Mouse (Mus musculus): ENCODE results near the gene Mogat2. TPM values are rescaled to one million over a fixed set of nuclear protein-coding genes. Genes with fewer than 3 reads are reported as not detected.

Gene Mogat2
- polyA plus RNA-seq, 1 experiment, result not detected

- Histone ChIP-seq H3K4me1 (ENCODE audit: control insufficient read depth, insufficient read depth, low read length) (peaks cover 17% of the 10 kb centered on the region), H3K27ac (ENCODE audit: insufficient read depth, low read depth, low read length) (peak overlapping the region; percentile 89), H3K4me3 (ENCODE audit: insufficient read depth, low read depth, low read length) (peak overlapping the region; percentile 74)
- TF ChIP-seq CTCF (IDR thresholded peaks at IDR 0.05; ENCODE audit: insufficient read depth, low read depth, low read length) (no peak), POLR2A (IDR thresholded peaks at IDR 0.05; ENCODE audit: insufficient read depth, low read depth, low read length) (peak; percentile 42; the same call in 1 of the 2 replicates)
- whole genome bisulfite sequencing, result under 1% methylated on average over 59 of the region's 59 CpGs
Measured at GRCm38 (mm10) chr7:99267897-99268505, 29.6 kb upstream of the Mogat2 start.

DNA sequence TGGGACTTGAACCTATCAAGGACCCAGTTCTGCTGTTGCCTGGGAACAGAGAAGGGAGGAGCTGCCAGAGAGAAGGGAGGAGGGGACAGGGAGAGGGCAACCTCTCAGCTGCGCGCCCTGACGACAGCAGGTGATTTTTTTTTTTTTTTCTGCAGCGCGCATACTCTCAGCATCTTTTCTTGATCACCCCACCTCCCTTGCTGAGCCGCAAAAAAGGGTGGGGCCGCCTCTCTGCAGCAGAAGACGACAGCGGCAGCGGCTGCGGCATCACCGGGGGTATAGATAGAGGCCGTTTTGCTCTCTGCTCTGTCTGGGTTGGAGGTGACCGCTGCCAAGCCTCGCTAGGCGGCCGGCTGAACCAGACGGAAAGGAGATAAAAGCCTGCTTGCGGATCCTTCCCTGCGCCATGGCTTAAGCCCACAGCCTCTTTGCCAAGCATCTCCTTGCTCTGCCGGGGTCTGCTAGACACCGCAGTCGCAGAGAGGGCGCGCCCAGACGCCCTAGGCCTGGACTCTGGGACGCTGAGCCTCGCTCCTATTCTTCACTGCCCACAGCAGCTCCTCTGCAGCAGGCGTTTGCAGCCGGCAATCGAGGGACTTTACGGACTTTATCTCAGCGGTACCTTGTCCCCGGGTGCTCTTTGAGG lies 29.0 kb upstream of the Mogat2 start, which contains the start of gene Map6:
Gene Map6, plus strand, starts transcription at position 197 of the 646 bp plus-strand sequence.
- Histone ChIP-seq H3K27ac (ENCODE audit: insufficient read depth, low read depth, low read length) (peak within 1 kb of the TSS; percentile 89), H3K4me1 (ENCODE audit: control insufficient read depth, insufficient read depth, low read length) (peaks cover 16% of the 10 kb centered on the region), H3K4me3 (ENCODE audit: insufficient read depth, low read depth, low read length) (peak within 1 kb of the TSS; percentile 74)
- TF ChIP-seq POLR2A (IDR thresholded peaks at IDR 0.05; ENCODE audit: insufficient read depth, low read depth, low read length) (peak; percentile 66), CTCF (IDR thresholded peaks at IDR 0.05; ENCODE audit: insufficient read depth, low read depth, low read length) (no peak)
- WGBS, result under 1% methylated on average over 34 of the region's 34 CpGs

DNA sequence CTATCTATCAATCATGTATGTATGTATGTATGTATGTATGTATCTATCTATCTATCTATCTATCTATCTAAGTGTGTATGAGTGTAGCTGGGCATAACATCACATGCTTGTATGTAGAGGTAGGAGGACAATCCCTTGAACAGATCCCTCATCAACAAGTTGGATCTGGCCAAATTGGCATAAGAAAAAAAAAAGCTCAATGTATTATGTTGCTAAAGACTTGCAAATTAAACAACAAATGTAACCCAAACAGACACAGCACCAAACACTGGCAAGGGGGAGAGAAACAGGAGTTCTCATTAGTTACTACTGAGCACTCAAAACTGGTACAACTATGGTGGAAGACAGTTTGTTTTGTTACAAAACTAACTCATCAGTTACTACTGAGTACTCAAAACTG lies 26.2 kb upstream of the Mogat2 start:
- Histone ChIP-seq H3K4me3 (ENCODE audit: insufficient read depth, low read depth, low read length) (no peak overlapping the region), H3K4me1 (ENCODE audit: control insufficient read depth, insufficient read depth, low read length) (peaks cover 10% of the 10 kb centered on the region), H3K27ac (ENCODE audit: insufficient read depth, low read depth, low read length) (no peak overlapping the region)
- no peak for TF ChIP-seq CTCF (IDR thresholded peaks at IDR 0.05; ENCODE audit: insufficient read depth, low read depth, low read length)
- no peak for TF ChIP-seq POLR2A (IDR thresholded peaks at IDR 0.05; ENCODE audit: insufficient read depth, low read depth, low read length)

DNA sequence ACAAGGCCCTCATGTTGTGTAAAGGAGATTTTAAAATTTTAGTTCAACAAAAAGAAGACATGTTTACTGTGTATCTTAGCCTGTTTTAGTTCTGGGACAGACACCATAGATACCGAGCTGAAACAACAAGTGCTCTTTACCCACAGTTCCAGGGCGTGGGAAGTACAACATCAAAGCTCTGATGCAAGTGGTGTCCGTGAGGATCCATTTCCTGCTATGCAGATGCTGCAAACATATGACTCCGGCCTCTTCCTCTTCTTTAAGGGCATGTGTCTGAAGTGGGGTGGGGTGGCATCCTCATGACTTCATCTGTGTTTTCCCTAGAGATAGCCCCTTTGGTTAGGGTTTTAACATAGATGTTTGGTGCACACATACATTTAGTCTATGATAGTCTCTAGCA lies 25.1 kb upstream of the Mogat2 start:
- 84% methylated on average over 4 of the region's 4 CpGs for WGBS
- Histone ChIP-seq H3K4me1 (ENCODE audit: control insufficient read depth, insufficient read depth, low read length) (peaks cover 2% of the 10 kb centered on the region; the same call in 1 of the 2 replicates), H3K4me3 (ENCODE audit: insufficient read depth, low read depth, low read length) (no peak overlapping the region), H3K27ac (ENCODE audit: insufficient read depth, low read depth, low read length) (no peak overlapping the region)
- TF ChIP-seq CTCF (IDR thresholded peaks at IDR 0.05; ENCODE audit: insufficient read depth, low read depth, low read length), result no peak
- TF ChIP-seq POLR2A (IDR thresholded peaks at IDR 0.05; ENCODE audit: insufficient read depth, low read depth, low read length), result no peak

DNA sequence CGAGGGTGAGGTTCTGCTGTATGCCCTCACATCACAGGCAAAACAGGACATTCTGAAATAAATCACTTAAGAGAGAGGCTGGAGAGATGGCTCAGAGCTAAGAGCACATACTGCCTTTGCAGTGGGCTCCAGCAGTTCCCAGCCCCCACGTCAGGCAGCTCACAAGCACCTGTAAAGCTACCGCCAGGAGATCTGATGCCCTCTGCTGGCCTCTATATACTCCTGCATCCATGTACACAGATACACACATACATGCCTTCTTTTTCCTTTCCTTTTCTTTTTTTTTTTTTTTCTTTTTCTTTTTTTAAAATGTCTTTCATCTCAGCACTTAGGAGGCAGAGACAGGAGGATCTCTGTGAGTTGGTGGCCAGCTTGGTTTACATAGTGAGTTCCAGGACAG lies 23.5 kb upstream of the Mogat2 start:
- H3K4me3 ChIP-seq (ENCODE audit: insufficient read depth, low read depth, low read length), result no peak overlapping the region
- 68% methylated on average over 3 of the region's 3 CpGs for WGBS
- TF ChIP-seq CTCF (IDR thresholded peaks at IDR 0.05; ENCODE audit: insufficient read depth, low read depth, low read length) (no peak), POLR2A (IDR thresholded peaks at IDR 0.05; ENCODE audit: insufficient read depth, low read depth, low read length) (no peak)

DNA sequence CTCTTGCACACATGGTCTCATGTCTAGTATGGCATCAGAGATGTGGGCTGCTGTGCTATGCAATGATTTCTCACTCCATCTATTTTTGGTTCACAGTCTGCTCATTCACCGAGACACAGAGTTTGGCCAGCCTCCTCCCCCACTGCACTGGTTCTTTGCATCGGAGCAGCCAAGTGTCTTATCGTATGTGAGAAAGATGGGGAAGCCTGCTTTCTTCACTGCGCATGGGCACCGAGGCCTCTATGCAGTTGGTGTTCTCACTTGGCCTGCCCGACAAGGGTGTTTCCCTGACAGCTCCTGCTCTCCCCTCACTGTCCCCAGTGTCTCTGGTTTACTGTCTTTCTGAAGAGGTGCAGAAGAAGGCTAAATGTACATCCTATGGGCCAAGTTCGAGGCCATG lies 16.6 kb upstream of the Mogat2 start:
- Histone ChIP-seq H3K27ac (ENCODE audit: insufficient read depth, low read depth, low read length) (no peak overlapping the region), H3K4me3 (ENCODE audit: insufficient read depth, low read depth, low read length) (no peak overlapping the region), H3K4me1 (ENCODE audit: control insufficient read depth, insufficient read depth, low read length) (peaks cover 6% of the 10 kb centered on the region; the same call in 1 of the 2 replicates)
- 67% methylated on average over 7 of the region's 7 CpGs for WGBS
- TF ChIP-seq POLR2A (IDR thresholded peaks at IDR 0.05; ENCODE audit: insufficient read depth, low read depth, low read length) (no peak), CTCF (IDR thresholded peaks at IDR 0.05; ENCODE audit: insufficient read depth, low read depth, low read length) (no peak)

More for the DNA sequence above, 23.5 kb upstream of the Mogat2 start:
- H3K4me1 ChIP-seq (ENCODE audit: control insufficient read depth, insufficient read depth, low read length), result peaks cover 2% of the 10 kb centered on the region; the same call in 1 of the 2 replicates
- H3K27ac ChIP-seq (ENCODE audit: insufficient read depth, low read depth, low read length), result no peak overlapping the region

DNA sequence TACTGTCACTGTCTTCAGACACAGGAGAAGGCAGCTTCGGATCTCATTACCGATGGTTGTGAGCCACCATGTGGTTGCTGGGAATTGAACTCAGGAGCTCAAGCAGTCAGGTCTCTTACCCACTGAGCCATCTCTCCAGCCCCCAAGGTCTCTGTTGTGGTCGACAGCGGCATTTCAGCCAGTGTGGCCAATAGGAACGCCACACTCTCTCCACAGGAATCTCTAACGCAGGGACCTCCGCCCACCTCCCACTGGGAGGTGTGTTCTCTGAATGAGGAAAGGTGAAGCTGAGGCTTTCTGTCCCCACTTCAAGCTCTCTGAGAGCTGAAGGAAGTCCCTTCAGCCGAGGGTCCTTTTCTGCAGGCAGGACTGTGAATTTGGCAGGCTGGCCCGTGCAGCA lies 12.0 kb upstream of the Mogat2 start:
- WGBS, result 43% methylated on average over 9 of the region's 9 CpGs
- no peak for TF ChIP-seq CTCF (IDR thresholded peaks at IDR 0.05; ENCODE audit: insufficient read depth, low read depth, low read length)
- TF ChIP-seq POLR2A (IDR thresholded peaks at IDR 0.05; ENCODE audit: insufficient read depth, low read depth, low read length), result no peak
- peaks cover 10% of the 10 kb centered on the region; the same call in 1 of the 2 replicates for H3K4me1 ChIP-seq (ENCODE audit: control insufficient read depth, insufficient read depth, low read length)
- no peak overlapping the region for H3K27ac ChIP-seq (ENCODE audit: insufficient read depth, low read depth, low read length)
- no peak overlapping the region for H3K4me3 ChIP-seq (ENCODE audit: insufficient read depth, low read depth, low read length)

DNA sequence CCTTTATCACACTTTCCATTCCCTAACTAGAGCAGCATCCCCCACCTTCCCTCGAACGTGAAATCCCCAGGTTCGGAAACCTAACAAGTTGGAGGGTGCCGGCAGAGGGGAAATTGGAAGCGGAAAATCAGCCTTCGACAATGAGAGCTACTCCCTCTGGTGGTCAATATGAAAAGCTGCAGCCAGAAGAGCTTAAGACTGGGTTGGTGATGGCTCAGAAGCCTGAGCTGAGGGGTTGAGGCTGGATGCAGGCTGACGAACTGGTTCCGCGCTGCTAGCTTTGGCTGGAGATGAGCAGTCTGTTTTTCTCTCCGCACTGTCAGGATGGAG lies 11.1 kb upstream of the Mogat2 start:
- Histone ChIP-seq H3K4me3 (ENCODE audit: insufficient read depth, low read depth, low read length) (no peak overlapping the region), H3K4me1 (ENCODE audit: control insufficient read depth, insufficient read depth, low read length) (peaks cover 4% of the 10 kb centered on the region; the same call in 1 of the 2 replicates), H3K27ac (ENCODE audit: insufficient read depth, low read depth, low read length) (no peak overlapping the region)
- WGBS, result 3% methylated on average over 10 of the region's 10 CpGs
- TF ChIP-seq POLR2A (IDR thresholded peaks at IDR 0.05; ENCODE audit: insufficient read depth, low read depth, low read length) (no peak), CTCF (IDR thresholded peaks at IDR 0.05; ENCODE audit: insufficient read depth, low read depth, low read length) (peak; percentile 55)

DNA sequence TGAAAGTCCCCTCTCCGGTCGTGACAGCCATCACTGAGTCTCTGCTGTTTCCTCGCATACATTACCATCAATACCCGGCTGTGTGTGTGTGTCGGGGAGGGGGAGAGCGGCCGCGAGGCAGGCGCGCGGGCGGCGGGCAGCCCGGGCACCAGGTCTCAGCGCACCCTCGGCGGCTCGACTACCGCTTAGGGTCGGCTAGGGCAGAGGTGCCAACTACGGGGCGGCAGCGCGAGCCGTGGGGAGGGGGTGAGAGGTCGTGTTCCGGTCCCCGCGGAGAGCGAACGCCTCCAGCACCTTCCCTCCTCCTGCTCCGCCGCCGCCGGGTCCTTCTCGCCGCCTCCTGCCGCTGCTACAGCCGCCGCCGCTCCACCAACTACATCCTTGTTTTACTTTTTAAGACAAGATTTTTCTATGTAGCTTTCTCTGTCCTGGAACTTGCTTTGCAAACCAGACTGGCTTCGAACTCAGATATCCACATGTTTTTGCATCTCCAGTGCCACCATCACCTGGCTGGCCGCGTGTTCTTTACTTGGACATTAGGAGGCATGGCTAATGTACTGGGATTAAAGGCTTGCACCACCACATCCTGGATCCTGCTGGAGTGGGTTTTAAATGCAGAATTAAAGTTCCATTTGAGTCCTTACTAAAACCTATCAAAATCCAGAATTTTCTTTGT lies 10.6 kb upstream of the Mogat2 start:
- no peak for TF ChIP-seq POLR2A (IDR thresholded peaks at IDR 0.05; ENCODE audit: insufficient read depth, low read depth, low read length)
- no peak for TF ChIP-seq CTCF (IDR thresholded peaks at IDR 0.05; ENCODE audit: insufficient read depth, low read depth, low read length)
- Histone ChIP-seq H3K27ac (ENCODE audit: insufficient read depth, low read depth, low read length) (no peak overlapping the region), H3K4me1 (ENCODE audit: control insufficient read depth, insufficient read depth, low read length) (peaks cover 4% of the 10 kb centered on the region; the same call in 1 of the 2 replicates), H3K4me3 (ENCODE audit: insufficient read depth, low read depth, low read length) (peak overlapping the region; percentile 24)
- 2% methylated on average over 33 of the region's 44 CpGs for WGBS
